Mouse (Mus musculus) G1E (cell line): ENCODE results near the gene Med12.

Source experiments
- CTCF ChIP-seq: IDR thresholded peaks from 2 replicates; pipeline ENCODE4 v1.5.1; 2012; ENCODE audit warnings: low read depth, low read length, inconsistent platforms, mixed read lengths
- GATA1 ChIP-seq: IDR thresholded peaks from 2 replicates; pipeline ENCODE4 v1.6.1; 2012; ENCODE audit warnings: borderline replicate concordance, low read length, inconsistent platforms, mixed read lengths

DNA sequence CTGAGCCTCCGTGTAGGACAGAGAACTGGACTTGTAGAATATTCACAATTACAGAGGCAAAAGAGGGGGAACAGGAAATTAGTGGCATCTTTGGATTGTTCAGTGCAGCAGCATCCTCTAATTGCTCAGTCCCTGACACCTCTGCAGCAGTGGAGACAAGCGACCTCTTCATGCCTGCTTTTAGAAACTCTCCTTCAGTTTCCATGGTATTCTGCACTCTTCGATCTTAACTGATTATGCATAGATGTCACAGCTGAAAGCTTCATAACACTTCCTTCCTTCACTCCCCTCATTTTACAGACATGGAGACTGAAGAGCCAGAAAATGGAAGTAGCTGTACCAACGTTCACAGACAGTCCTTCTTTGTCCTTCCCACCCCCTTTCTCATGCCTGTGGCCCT is 72.6 kb downstream of the Med12 start:
- TF ChIP-seq CTCF (no peak), GATA1 (no peak)
